Mouse (Mus musculus): ENCODE measurements around the gene Necab2. TPM values are rescaled to one million over a fixed set of nuclear protein-coding genes. Genes with fewer than 3 reads are reported as not detected.
A peak's percentile ranks its signal among the peaks of the same experiment; 100 is the strongest.

The Necab2 gene
- polyA plus RNA-seq, 1 experiment from 2014 or later = 2.8 TPM

DNA sequence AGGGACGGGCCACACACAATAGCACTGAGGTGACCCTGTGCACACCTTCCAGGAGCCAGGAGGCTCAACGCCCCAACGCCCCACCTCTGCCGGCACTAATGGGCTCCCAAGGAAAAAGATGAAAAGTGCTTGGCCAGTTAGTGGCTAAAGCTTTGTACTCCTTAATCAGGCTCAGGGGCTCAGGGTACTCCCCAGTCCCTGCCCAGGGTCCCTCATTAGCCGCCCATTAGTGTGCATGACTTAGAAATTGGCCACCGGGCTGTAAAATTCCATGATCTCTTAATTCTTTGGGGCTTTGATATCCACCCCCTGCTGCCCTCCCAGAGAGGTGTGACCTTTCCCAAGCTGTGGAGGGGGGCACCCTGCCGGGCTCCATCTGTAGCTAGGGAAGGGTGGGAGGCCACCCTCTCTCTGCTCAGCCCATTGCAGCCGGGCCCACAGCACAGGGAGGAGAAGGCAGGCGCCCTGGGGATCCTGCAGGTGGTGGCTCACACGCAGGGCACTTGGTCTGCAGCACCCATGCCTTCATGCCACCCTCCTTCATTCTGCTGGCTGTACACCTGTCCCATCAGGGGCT lies 56.8 kb downstream of the Necab2 start:
- no peaks in the 10 kb centered on the region for H3K27me3 ChIP-seq (ENCODE audit: control insufficient read depth, insufficient read depth, low read length)
- no peaks in the 10 kb centered on the region; the same call in 1 of the 2 replicates for H3K36me3 ChIP-seq (ENCODE audit: control insufficient read depth, insufficient read depth, low read length)
- no peak for DNase-seq (ENCODE audit: low spot score)
- H3K4me2 ChIP-seq (ENCODE audit: low read depth, severe bottlenecking) = no peak overlapping the region
- peaks cover 21% of the 10 kb centered on the region for H3K4me1 ChIP-seq (ENCODE audit: control insufficient read depth, insufficient read depth, low read length)
- WGBS = 19% methylated on average over 10 of the region's 10 CpGs
- H3K4me3 ChIP-seq (ENCODE audit: low read depth, low read length) = no peak overlapping the region
- H3K9ac ChIP-seq (ENCODE audit: low read length) = no peak overlapping the region
- H3K27ac ChIP-seq (replicated peaks; ENCODE audit: low read depth, low read length) = 0 out of 2 replicates have a peak overlapping the region, but pooled peaks have one; percentile 33
- H3K9me3 ChIP-seq (ENCODE audit: control insufficient read depth, low read length) = no peaks in the 10 kb centered on the region
- no peak for ATAC-seq (ENCODE audit: insufficient number of reproducible peaks, low FRiP score, low TSS enrichment, low read depth)

DNA sequence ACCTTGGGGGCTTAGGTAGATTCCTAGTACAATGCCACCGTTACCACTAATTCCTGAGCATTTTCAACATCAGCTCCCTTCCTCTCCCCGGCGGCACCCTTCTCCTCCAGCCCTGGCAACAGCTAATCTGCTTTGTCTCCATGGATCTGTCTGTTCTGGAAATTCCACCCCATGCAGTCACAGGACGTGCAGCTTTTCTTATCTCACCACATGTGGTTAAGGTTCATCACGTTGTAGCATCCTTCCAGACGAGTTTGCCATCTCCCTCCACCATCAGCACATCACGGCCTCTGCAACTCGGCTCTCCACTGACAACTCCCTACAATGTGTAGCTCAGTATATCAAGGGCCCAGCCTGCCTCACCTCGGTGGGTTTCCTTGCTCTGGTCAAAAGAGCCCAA lies 59.0 kb downstream of the Necab2 start:
- DNase-seq (ENCODE audit: low spot score) = no peak
- WGBS = 49% methylated on average over 9 of the region's 9 CpGs
- H3K4me3 ChIP-seq (ENCODE audit: low read depth, low read length) = no peak overlapping the region
- no peaks in the 10 kb centered on the region for H3K27me3 ChIP-seq (ENCODE audit: control insufficient read depth, insufficient read depth, low read length)
- peaks cover 15% of the 10 kb centered on the region; the same call in 1 of the 2 replicates for H3K36me3 ChIP-seq (ENCODE audit: control insufficient read depth, insufficient read depth, low read length)
- ATAC-seq (ENCODE audit: insufficient number of reproducible peaks, low FRiP score, low TSS enrichment, low read depth) = no peak
- peaks cover 18% of the 10 kb centered on the region for H3K4me1 ChIP-seq (ENCODE audit: control insufficient read depth, insufficient read depth, low read length)
- no peak overlapping the region for H3K9ac ChIP-seq (ENCODE audit: low read length)
- H3K4me2 ChIP-seq (ENCODE audit: low read depth, severe bottlenecking) = no peak overlapping the region
- no peak overlapping the region for H3K27ac ChIP-seq (replicated peaks; ENCODE audit: low read depth, low read length)
- H3K9me3 ChIP-seq (ENCODE audit: control insufficient read depth, low read length) = no peaks in the 10 kb centered on the region

DNA sequence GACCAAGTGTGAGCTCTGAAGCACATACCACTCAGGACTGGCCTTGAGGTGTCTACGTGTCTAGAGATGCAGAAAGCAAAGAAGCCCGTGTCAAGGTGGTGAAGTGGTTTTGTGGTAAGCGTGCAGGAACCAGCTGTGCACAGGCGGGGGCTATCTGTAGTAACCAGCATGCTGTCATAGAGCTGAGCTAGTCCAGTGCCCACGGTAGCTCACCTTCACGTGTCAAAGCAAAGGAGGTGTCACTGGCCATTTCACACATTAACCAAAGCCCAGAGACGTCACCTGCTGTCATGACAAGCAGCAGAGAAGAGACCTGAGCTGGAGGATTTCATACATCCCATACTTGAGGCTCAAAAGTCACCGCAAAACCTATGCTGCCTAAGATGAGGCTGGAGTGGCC lies 59.6 kb downstream of the Necab2 start:
- H3K9me3 ChIP-seq (ENCODE audit: control insufficient read depth, low read length) = no peaks in the 10 kb centered on the region
- H3K27me3 ChIP-seq (ENCODE audit: control insufficient read depth, insufficient read depth, low read length) = no peaks in the 10 kb centered on the region
- H3K27ac ChIP-seq (replicated peaks; ENCODE audit: low read depth, low read length) = no peak overlapping the region
- H3K9ac ChIP-seq (ENCODE audit: low read length) = no peak overlapping the region
- DNase-seq (ENCODE audit: low spot score) = no peak
- peaks cover 15% of the 10 kb centered on the region; the same call in 1 of the 2 replicates for H3K36me3 ChIP-seq (ENCODE audit: control insufficient read depth, insufficient read depth, low read length)
- WGBS = 86% methylated on average over 8 of the region's 8 CpGs
- no peak overlapping the region for H3K4me3 ChIP-seq (ENCODE audit: low read depth, low read length)
- no peak overlapping the region for H3K4me2 ChIP-seq (ENCODE audit: low read depth, severe bottlenecking)
- no peak for ATAC-seq (ENCODE audit: insufficient number of reproducible peaks, low FRiP score, low TSS enrichment, low read depth)
- H3K4me1 ChIP-seq (ENCODE audit: control insufficient read depth, insufficient read depth, low read length) = peaks cover 18% of the 10 kb centered on the region

DNA sequence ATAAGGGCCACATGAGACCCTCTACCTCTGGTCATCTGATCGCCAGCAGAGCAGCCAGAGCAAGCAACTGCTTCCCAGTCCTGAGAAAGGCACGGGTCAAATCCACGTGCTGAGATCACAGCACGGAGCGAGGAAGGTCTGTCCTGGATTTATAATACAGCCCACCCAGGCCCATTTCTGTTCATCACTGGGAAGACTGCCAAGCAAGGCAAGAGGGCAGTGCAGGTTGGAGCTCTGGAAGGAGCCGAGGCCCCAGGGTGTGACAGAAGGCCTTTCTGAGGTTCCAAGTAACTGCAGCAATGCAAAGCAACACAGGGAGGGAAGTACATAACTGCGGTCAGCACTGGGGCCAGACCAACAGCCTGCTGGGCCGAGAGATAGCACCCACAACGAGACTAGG lies 64.0 kb downstream of the Necab2 start:
- Histone ChIP-seq H3K9ac (ENCODE audit: low read length) (no peak overlapping the region), H3K27ac (replicated peaks; ENCODE audit: low read depth, low read length) (no peak overlapping the region), H3K4me2 (ENCODE audit: low read depth, severe bottlenecking) (no peak overlapping the region), H3K36me3 (ENCODE audit: control insufficient read depth, insufficient read depth, low read length) (peaks cover 28% of the 10 kb centered on the region; the same call in 1 of the 2 replicates), H3K4me1 (ENCODE audit: control insufficient read depth, insufficient read depth, low read length) (no peaks in the 10 kb centered on the region), H3K9me3 (ENCODE audit: control insufficient read depth, low read length) (no peaks in the 10 kb centered on the region), H3K27me3 (ENCODE audit: control insufficient read depth, insufficient read depth, low read length) (no peaks in the 10 kb centered on the region), H3K4me3 (ENCODE audit: low read depth, low read length) (no peak overlapping the region)
- DNase-seq (ENCODE audit: low spot score) = no peak
- no peak for ATAC-seq (ENCODE audit: insufficient number of reproducible peaks, low FRiP score, low TSS enrichment, low read depth)
- 87% methylated on average over 9 of the region's 9 CpGs for WGBS

DNA sequence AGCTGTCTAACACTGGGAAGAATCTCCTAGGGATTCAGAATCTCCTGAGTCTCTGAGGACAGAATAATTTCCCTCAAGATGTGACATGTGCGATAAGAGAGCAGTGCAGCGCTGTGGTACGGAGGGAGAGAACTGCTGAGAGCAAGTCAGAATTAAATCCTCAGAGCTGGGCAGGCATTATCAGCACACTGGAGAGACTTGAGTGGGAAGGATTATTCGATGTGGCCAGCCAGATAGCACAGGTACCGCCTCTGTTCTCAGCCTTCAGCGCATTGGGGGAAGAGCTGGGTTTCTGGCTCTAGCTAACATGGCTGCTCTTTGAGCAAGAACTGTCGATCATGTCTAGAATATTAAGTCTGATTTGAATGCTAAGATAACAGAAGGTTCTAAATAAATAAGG lies 65.2 kb downstream of the Necab2 start:
- Histone ChIP-seq H3K9ac (ENCODE audit: low read length) (no peak overlapping the region), H3K4me2 (ENCODE audit: low read depth, severe bottlenecking) (no peak overlapping the region), H3K36me3 (ENCODE audit: control insufficient read depth, insufficient read depth, low read length) (peaks cover 32% of the 10 kb centered on the region; the same call in 1 of the 2 replicates), H3K27me3 (ENCODE audit: control insufficient read depth, insufficient read depth, low read length) (no peaks in the 10 kb centered on the region), H3K9me3 (ENCODE audit: control insufficient read depth, low read length) (no peaks in the 10 kb centered on the region), H3K4me3 (ENCODE audit: low read depth, low read length) (no peak overlapping the region), H3K27ac (replicated peaks; ENCODE audit: low read depth, low read length) (no peak overlapping the region), H3K4me1 (ENCODE audit: control insufficient read depth, insufficient read depth, low read length) (no peaks in the 10 kb centered on the region)
- no peak for ATAC-seq (ENCODE audit: insufficient number of reproducible peaks, low FRiP score, low TSS enrichment, low read depth)
- WGBS = 93% methylated on average over 7 of the region's 7 CpGs
- no peak for DNase-seq (ENCODE audit: low spot score)

DNA sequence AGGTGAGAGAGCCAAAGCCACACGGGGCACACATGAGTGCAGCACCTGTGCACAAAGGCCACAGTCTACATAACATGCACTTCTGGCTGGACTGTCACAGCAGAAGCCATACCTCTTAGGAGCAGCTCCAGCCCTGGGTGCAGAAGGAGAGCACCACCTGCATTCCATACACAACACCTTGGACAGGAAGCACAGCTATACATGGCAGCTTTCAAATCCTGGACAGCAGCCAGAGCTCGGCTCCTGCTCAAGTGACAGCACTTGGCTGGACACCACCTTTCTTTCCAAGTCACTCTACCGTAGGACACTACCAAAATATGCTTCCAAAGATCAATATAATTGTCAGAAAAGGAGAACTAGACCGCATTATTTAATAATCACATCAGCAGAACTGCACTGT lies 66.9 kb downstream of the Necab2 start:
- no peak overlapping the region for H3K4me3 ChIP-seq (ENCODE audit: low read depth, low read length)
- no peak overlapping the region for H3K27ac ChIP-seq (replicated peaks; ENCODE audit: low read depth, low read length)
- WGBS = 91% methylated on average over 4 of the region's 4 CpGs
- H3K9ac ChIP-seq (ENCODE audit: low read length) = no peak overlapping the region
- DNase-seq (ENCODE audit: low spot score) (no peak), ATAC-seq (ENCODE audit: insufficient number of reproducible peaks, low FRiP score, low TSS enrichment, low read depth) (no peak)
- H3K27me3 ChIP-seq (ENCODE audit: control insufficient read depth, insufficient read depth, low read length) = no peaks in the 10 kb centered on the region
- H3K4me1 ChIP-seq (ENCODE audit: control insufficient read depth, insufficient read depth, low read length) = no peaks in the 10 kb centered on the region
- H3K9me3 ChIP-seq (ENCODE audit: control insufficient read depth, low read length) = no peaks in the 10 kb centered on the region
- peaks cover 39% of the 10 kb centered on the region; the same call in 1 of the 2 replicates for H3K36me3 ChIP-seq (ENCODE audit: control insufficient read depth, insufficient read depth, low read length)
- H3K4me2 ChIP-seq (ENCODE audit: low read depth, severe bottlenecking) = no peak overlapping the region

DNA sequence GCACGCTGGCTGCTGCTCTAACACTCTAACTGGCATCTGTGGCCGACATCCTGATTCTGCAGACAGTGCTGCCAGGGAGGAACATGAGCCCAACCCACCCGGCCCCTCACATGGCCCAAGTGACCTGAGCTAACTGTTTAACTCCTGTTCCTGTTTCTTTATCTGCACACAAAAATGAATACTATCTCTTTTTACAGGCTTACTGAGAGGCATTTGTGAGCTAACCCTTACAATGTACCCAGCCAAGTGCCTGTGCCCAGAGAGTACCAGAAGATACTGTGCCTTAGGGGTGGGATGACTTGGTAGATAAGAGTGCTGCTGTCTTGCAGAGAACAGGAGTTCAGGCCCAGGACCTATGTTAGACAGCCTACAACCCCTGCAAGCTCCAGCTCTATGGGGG lies 68.4 kb downstream of the Necab2 start:
- H3K36me3 ChIP-seq (ENCODE audit: control insufficient read depth, insufficient read depth, low read length) = peaks cover 35% of the 10 kb centered on the region
- no peak overlapping the region for H3K27ac ChIP-seq (replicated peaks; ENCODE audit: low read depth, low read length)
- 88% methylated on average over 3 of the region's 3 CpGs for WGBS
- no peaks in the 10 kb centered on the region for H3K27me3 ChIP-seq (ENCODE audit: control insufficient read depth, insufficient read depth, low read length)
- ATAC-seq (ENCODE audit: insufficient number of reproducible peaks, low FRiP score, low TSS enrichment, low read depth) (no peak), DNase-seq (ENCODE audit: low spot score) (no peak)
- H3K9ac ChIP-seq (ENCODE audit: low read length) = no peak overlapping the region
- no peaks in the 10 kb centered on the region for H3K9me3 ChIP-seq (ENCODE audit: control insufficient read depth, low read length)
- H3K4me2 ChIP-seq (ENCODE audit: low read depth, severe bottlenecking) = no peak overlapping the region
- no peaks in the 10 kb centered on the region for H3K4me1 ChIP-seq (ENCODE audit: control insufficient read depth, insufficient read depth, low read length)
- no peak overlapping the region for H3K4me3 ChIP-seq (ENCODE audit: low read depth, low read length)

DNA sequence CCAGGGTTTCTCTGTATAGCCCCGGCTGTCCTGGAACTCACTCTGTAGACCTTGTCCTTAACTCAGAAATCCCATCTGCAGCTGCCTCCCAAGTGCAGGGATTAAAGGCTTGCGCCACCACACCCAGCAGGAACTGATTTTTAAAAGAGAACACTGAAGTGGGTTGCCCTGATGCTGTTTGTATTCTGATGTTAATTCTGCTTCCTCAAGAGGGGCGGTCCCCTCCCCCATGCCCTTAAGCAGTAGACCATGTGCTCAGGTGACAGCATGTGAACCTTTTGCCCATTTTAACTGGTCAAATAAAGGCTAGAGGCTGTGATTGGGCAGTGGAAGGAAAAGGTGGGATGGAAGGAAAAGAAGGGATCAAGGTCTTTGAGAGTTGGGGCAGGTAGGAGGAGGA lies 69.2 kb downstream of the Necab2 start:
- Histone ChIP-seq H3K27ac (replicated peaks; ENCODE audit: low read depth, low read length) (no peak overlapping the region), H3K27me3 (ENCODE audit: control insufficient read depth, insufficient read depth, low read length) (no peaks in the 10 kb centered on the region), H3K9ac (ENCODE audit: low read length) (no peak overlapping the region), H3K4me2 (ENCODE audit: low read depth, severe bottlenecking) (no peak overlapping the region), H3K36me3 (ENCODE audit: control insufficient read depth, insufficient read depth, low read length) (peaks cover 39% of the 10 kb centered on the region), H3K4me1 (ENCODE audit: control insufficient read depth, insufficient read depth, low read length) (no peaks in the 10 kb centered on the region), H3K4me3 (ENCODE audit: low read depth, low read length) (no peak overlapping the region), H3K9me3 (ENCODE audit: control insufficient read depth, low read length) (no peaks in the 10 kb centered on the region)
- ATAC-seq (ENCODE audit: insufficient number of reproducible peaks, low FRiP score, low TSS enrichment, low read depth) (no peak), DNase-seq (ENCODE audit: low spot score) (no peak)
- WGBS = 73% methylated on average over 3 of the region's 3 CpGs

DNA sequence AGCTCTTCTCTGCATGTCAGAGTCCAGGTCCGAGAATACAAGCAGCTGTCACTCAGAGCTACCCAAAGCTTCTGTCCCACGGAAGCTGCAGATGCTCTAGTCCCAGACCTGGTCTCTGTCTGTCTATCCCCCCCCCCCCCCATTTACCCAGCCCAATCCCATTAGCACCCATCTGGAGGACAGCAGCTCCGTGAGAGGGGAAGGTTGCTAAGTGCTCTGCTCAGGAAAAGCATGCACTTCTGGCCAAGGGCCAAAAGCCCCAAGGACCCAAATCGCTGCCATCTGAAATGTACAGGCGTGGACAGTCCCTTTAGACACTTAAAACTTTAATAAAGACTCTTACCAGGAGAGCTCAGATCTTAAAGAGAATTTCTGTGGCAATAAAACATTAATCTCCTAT lies 70.2 kb downstream of the Necab2 start:
- no peaks in the 10 kb centered on the region for H3K27me3 ChIP-seq (ENCODE audit: control insufficient read depth, insufficient read depth, low read length)
- DNase-seq (ENCODE audit: low spot score) = no peak
- no peaks in the 10 kb centered on the region for H3K4me1 ChIP-seq (ENCODE audit: control insufficient read depth, insufficient read depth, low read length)
- peaks cover 41% of the 10 kb centered on the region for H3K36me3 ChIP-seq (ENCODE audit: control insufficient read depth, insufficient read depth, low read length)
- 72% methylated on average over 5 of the region's 5 CpGs for WGBS
- ATAC-seq (ENCODE audit: insufficient number of reproducible peaks, low FRiP score, low TSS enrichment, low read depth) = no peak
- no peak overlapping the region for H3K4me2 ChIP-seq (ENCODE audit: low read depth, severe bottlenecking)
- no peaks in the 10 kb centered on the region for H3K9me3 ChIP-seq (ENCODE audit: control insufficient read depth, low read length)
- H3K4me3 ChIP-seq (ENCODE audit: low read depth, low read length) = no peak overlapping the region
- H3K27ac ChIP-seq (replicated peaks; ENCODE audit: low read depth, low read length) = no peak overlapping the region
- H3K9ac ChIP-seq (ENCODE audit: low read length) = no peak overlapping the region
